Mouse (Mus musculus) spleen, adult 2 months (tissue): ENCODE measurements around the gene Srgap1. TPM values are rescaled to one million over a fixed set of nuclear protein-coding genes. Genes with fewer than 3 reads are reported as not detected.

Experiments used
- DNase-seq, 2 experiments: peaks; one replicate each; pipeline versions ENCODE4 v3.0.0 to v3.0.0-alpha.2; 2012 to 2021; ENCODE audit warnings: low spot score in 2 of 2, low read depth in 1 of 2
- H3K27ac ChIP-seq: fragments of 200-500 bp; 2 replicates; pipeline ENCODE4 v1.5.1; 2012; ENCODE audit warnings: low read length, inconsistent platforms; ENCODE audit not compliant: insufficient read depth
- H3K27me3 ChIP-seq: fragments of 200-500 bp; 2 replicates; pipeline ENCODE4 v1.6.1; 2012; ENCODE audit warnings: mild to moderate bottlenecking, moderate library complexity, low read length, inconsistent platforms; ENCODE audit not compliant: control insufficient read depth, insufficient read depth
- H3K36me3 ChIP-seq: fragments of 200-500 bp; 2 replicates; pipeline ENCODE4 v1.6.1; 2012; ENCODE audit warnings: mild to moderate bottlenecking, low read length, inconsistent platforms; ENCODE audit not compliant: control insufficient read depth, insufficient read depth
- H3K4me1 ChIP-seq: fragments of 200-500 bp; 2 replicates; pipeline ENCODE4 v1.6.1; 2011; ENCODE audit warnings: inconsistent platforms; ENCODE audit not compliant: control insufficient read depth, insufficient read depth, insufficient read length
- H3K4me3 ChIP-seq: fragments of 200-500 bp; 2 replicates; pipeline ENCODE4 v1.5.1; 2011; ENCODE audit warnings: mild to moderate bottlenecking, inconsistent platforms; ENCODE audit not compliant: insufficient read depth, insufficient read length; ENCODE audit errors: extremely low read depth
- CTCF ChIP-seq: fragments of 200-500 bp; IDR thresholded peaks from 2 replicates; pipeline ENCODE4 v1.5.1; 2011; ENCODE audit warnings: mild to moderate bottlenecking, inconsistent platforms; ENCODE audit not compliant: insufficient read depth, insufficient read length, insufficient replicate concordance; ENCODE audit errors: extremely low read depth
- POLR2A ChIP-seq: fragments of 200-500 bp; IDR thresholded peaks from 2 replicates; pipeline ENCODE4 v1.6.1; 2011; ENCODE audit warnings: low read depth, low read length, inconsistent platforms
- WGBS: fragments of 180-500 bp; shearing (Covaris S2); methylation state at CpG from one replicate; pipeline ENCODE4 v1.1.7; 2018; 5-methylcytosine and 5-hydroxymethylcytosine counted together
- polyA plus RNA-seq: library from polyadenylated mRNA; depleted of rRNA; stranded (reverse); fragments of >200 nt; gene quantifications from 2 replicates; pipeline ENCODE4 v1.2.3, GENCODE M21; 2012

Srgap1 gene
- polyA plus RNA-seq, 1 experiment: 0.58 TPM

DNA sequence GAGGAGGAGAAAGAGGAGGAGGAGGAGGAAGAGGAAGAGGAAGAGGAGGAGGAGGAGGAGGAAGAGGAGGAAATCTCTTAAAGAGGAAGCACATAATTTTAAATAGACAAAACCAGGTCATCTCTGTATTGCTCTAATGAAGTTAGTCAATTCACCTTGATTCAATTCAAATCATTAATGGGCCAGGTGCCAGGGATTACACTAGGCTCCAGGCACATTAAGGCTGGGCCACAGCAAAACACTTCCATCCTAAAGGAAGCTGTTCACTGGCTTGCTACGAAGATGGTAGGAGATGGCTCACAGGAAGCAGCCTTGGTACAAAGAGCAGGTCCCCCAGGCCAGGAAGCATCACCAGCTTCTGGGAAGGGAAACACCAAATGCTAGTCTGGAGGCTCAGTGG is 189.0 kb downstream of the Srgap1 start:
- H3K4me1 ChIP-seq: no peaks in the 10 kb centered on the region
- H3K36me3 ChIP-seq: no peaks in the 10 kb centered on the region
- no peaks in the 10 kb centered on the region for H3K27me3 ChIP-seq
- no peak overlapping the region for H3K27ac ChIP-seq
- WGBS: 91% methylated on average over 1 of the region's 1 CpGs
- no peak for TF ChIP-seq CTCF
- TF ChIP-seq POLR2A: no peak
- H3K4me3 ChIP-seq: no peak overlapping the region
- DNase-seq: no peak

DNA sequence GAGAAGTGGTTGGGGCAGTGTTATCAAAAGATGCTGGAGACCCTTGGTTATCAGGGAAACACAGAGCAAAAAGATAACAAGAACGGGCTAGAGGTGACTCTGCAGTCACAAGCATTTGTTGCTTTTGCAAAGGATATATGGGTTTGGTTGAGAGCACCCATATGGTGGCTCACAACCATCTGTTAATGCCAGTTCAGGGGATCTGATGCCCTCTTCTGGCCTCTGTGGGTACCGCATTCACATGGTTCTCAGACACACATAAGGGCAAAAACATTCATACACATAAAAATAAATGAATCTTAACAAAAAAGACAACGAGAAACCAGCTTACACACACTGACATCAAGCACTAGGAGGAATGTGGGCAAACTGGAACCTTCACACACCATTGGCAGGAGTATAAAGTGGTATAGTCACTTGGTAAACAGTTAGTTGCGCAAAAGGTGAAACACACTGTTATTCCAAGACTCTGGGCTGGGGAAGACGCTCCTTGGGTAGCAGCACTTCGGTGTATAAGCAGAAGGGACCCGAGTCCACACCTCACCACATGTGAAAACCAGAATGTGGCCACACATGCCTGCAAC is 191.2 kb downstream of the Srgap1 start:
- no peaks in the 10 kb centered on the region for H3K27me3 ChIP-seq
- H3K4me3 ChIP-seq: no peak overlapping the region
- no peaks in the 10 kb centered on the region for H3K4me1 ChIP-seq
- no peak overlapping the region for H3K27ac ChIP-seq
- no peak for DNase-seq
- WGBS: 87% methylated on average over 7 of the region's 7 CpGs
- H3K36me3 ChIP-seq: no peaks in the 10 kb centered on the region
- TF ChIP-seq CTCF (no peak), POLR2A (no peak)

DNA sequence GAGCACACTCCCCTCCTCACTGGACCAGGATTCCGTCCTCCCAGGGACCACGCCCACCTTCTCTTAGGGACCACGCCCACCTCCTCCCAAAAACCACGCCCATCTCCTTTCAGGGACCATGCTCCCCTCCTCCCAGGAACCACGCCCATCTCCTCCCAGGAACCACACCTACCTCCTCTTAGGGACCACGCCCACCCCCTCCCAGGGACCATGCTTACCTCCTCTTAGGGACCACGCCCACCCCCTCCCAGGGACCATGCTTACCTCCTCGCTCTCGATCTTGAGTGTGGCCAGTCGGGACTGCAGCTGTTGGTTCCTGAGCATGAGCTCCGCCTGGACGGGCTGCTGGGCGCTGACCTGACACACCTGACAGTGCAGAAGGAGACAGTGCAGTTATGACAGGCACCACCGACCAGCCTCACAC is 193.7 kb downstream of the Srgap1 start:
- no peak overlapping the region for H3K27ac ChIP-seq
- no peaks in the 10 kb centered on the region for H3K36me3 ChIP-seq
- no peaks in the 10 kb centered on the region for H3K27me3 ChIP-seq
- H3K4me3 ChIP-seq: no peak overlapping the region
- no peak for DNase-seq
- TF ChIP-seq POLR2A (no peak), CTCF (no peak)
- WGBS: 87% methylated on average over 14 of the region's 14 CpGs
- H3K4me1 ChIP-seq: no peaks in the 10 kb centered on the region

DNA sequence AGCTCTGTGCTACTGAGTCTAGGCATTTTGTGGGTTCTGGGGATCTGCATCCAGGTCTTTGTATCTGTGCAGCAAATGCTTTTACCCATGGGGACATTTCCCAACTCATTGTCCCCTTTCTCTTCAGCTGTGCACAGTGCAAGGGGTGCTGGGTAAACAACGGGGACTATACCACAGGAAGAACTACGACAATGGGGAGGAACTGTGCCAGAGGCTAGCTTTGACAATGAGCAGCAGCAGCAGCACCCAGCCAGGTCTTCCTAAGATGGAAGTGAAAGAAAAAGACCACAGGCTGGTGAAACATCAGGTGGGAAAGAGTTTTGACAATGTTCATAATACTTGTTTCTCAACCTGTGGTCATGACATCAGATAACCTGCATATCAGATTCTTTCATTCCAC is 197.6 kb downstream of the Srgap1 start:
- no peak overlapping the region for H3K4me3 ChIP-seq
- TF ChIP-seq POLR2A (no peak), CTCF (no peak)
- H3K27me3 ChIP-seq: no peaks in the 10 kb centered on the region
- H3K4me1 ChIP-seq: no peaks in the 10 kb centered on the region
- DNase-seq: no peak
- WGBS: 18% methylated on average over 2 of the region's 2 CpGs
- no peaks in the 10 kb centered on the region for H3K36me3 ChIP-seq
- no peak overlapping the region for H3K27ac ChIP-seq

DNA sequence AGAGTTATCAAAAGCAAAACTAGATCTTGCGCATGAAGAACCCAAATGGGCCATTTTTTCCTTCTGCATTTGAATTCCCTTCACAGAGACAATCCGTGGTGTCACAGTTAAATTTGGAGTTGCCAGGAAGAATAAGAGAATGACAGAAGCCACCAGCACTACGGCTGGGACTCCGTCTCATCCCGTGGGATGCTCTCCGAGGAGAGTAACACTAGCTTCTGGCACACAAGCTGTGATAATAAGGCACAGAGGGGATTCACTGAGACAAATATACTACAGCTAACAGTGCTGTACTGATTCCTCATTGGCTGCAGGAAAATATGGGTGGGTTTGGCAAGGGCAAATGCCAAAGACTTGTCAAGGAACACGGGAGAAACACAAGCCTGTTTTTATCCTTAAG is 201.4 kb downstream of the Srgap1 start:
- no peak overlapping the region for H3K4me3 ChIP-seq
- no peak overlapping the region for H3K27ac ChIP-seq
- no peaks in the 10 kb centered on the region for H3K4me1 ChIP-seq
- TF ChIP-seq CTCF (no peak), POLR2A (no peak)
- H3K36me3 ChIP-seq: no peaks in the 10 kb centered on the region
- no peaks in the 10 kb centered on the region for H3K27me3 ChIP-seq
- 88% methylated on average over 7 of the region's 7 CpGs for WGBS
- DNase-seq: no peak

DNA sequence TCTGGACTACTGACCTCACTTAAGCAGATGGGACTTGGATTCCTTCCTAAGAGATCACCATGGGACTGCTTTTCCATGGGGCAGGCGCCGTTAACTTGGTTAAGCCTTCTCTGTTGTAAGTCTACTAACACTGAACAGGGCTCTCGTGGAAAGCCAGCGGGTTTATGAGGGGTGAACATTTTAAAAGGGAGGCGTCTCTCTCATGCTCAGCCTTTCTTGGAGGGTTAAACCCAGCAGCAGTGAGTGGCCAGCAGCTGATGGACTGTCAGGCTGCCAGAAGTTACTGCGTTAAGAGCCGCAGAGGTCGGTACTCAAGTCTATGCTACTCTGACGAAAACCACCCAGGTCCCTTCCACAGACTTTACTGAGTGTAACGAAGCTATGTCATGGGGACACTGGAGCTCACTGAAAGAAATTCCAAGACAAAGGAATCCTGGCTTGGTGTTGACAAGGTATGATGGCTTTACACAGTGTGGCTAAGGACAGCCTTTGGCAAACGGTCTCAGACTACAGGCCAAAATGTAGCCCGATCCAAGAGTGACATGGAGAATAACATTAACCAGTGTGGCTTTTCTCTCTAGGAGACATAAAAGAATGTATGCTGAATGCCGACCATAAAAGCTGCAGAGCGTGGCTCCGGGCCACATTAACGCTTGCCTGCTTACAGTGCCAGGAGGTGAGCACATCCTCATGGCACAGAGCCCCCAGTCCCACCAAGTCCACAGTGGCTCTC is 209.8 kb downstream of the Srgap1 start:
- Histone ChIP-seq H3K4me3 (no peak overlapping the region), H3K36me3 (no peaks in the 10 kb centered on the region)

DNA sequence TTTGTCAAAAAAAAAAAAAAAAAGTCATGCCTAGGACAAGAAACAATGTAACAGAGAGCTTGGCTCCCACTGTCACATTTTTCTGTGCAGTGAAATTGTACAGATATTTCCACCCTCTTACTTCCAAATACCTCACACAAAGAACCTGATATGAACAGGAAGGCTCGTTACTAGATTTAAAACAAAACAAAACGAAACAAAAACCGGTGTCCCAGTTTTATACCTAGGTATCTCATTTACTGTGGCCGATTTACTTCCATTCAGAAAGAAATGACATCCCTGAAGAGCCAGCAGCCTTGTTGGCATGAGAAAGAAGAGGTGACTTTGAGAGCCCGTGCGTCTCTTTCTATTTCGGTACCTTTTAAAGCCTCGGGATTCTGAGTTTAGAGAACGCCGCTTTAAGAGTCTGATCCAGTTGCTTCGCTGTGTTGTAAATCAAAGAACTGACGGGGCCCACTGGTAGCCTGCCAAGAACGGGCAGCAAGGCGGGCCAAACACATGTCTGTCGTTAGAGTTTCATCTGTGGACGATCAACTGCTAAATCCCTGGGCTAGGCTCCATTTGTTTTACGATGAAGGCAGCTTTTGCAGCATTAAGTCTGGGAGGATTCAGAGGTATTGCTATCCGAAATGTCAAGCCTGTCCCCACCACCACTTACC is 210.5 kb downstream of the Srgap1 start:
- WGBS: 19% methylated on average over 18 of the region's 18 CpGs
- no peak overlapping the region for H3K27ac ChIP-seq
- DNase-seq: no peak
- H3K27me3 ChIP-seq: no peaks in the 10 kb centered on the region
- no peaks in the 10 kb centered on the region for H3K4me1 ChIP-seq
- H3K4me3 ChIP-seq: peak overlapping the region; percentile 42; the same call in 1 of the 2 replicates
- no peaks in the 10 kb centered on the region for H3K36me3 ChIP-seq
- TF ChIP-seq POLR2A (no peak), CTCF (no peak)

More for the DNA sequence above, 209.8 kb downstream of the Srgap1 start:
- Histone ChIP-seq H3K4me1 (no peaks in the 10 kb centered on the region), H3K27me3 (no peaks in the 10 kb centered on the region), H3K27ac (no peak overlapping the region)
- WGBS: 85% methylated on average over 16 of the region's 16 CpGs
- TF ChIP-seq CTCF (no peak), POLR2A (no peak)
- DNase-seq: no peak
